Mouse (Mus musculus) hindbrain, embryonic 11.5 days (tissue): ENCODE data around the gene Inf2. TPM values are rescaled to one million over a fixed set of nuclear protein-coding genes. Genes with fewer than 3 reads are reported as not detected.

Source experiments
- ATAC-seq: fragments of 200-750 bp; cut with Nextera tagmentation; 2 replicates; pipeline ENCODE4 v1.8.0; 2017; ENCODE audit warnings: mild to moderate bottlenecking, moderate TSS enrichment, moderate library complexity; ENCODE audit not compliant: low FRiP score
- DNase-seq: peaks from one replicate; pipeline ENCODE4 v3.0.0-alpha.2; 2015; ENCODE audit warnings: low spot score
- H3K27ac ChIP-seq: fragments of 300-500 bp; sonication (generic); 2 replicates; pipeline ENCODE4 v1.5.1; 2014; ENCODE audit warnings: mild to moderate bottlenecking, low read depth, low read length
- H3K27me3 ChIP-seq: fragments of 300-500 bp; sonication (generic); 2 replicates; pipeline ENCODE4 v1.6.1; 2014; ENCODE audit warnings: mild to moderate bottlenecking, low read length, moderate library complexity, mixed read lengths; ENCODE audit not compliant: control insufficient read depth, insufficient read depth
- H3K36me3 ChIP-seq: fragments of 300-500 bp; sonication (generic); 2 replicates; pipeline ENCODE4 v1.6.1; 2014; ENCODE audit warnings: mild to moderate bottlenecking, low read length, moderate library complexity, mixed read lengths; ENCODE audit not compliant: control insufficient read depth, insufficient read depth
- H3K4me1 ChIP-seq: fragments of 300-500 bp; sonication (generic); replicated peaks from 2 replicates; pipeline ENCODE4 v1.6.1; 2014; ENCODE audit warnings: low read length, mixed read lengths; ENCODE audit not compliant: control insufficient read depth, insufficient read depth
- H3K4me2 ChIP-seq: fragments of 300-500 bp; sonication (generic); replicated peaks from 2 replicates; pipeline ENCODE4 v1.6.1; 2014; ENCODE audit warnings: mild to moderate bottlenecking, low read depth, low read length
- H3K4me3 ChIP-seq: fragments of 300-500 bp; sonication (generic); 2 replicates; pipeline ENCODE4 v1.5.1; 2014; ENCODE audit warnings: low read depth, low read length
- H3K9ac ChIP-seq: fragments of 300-500 bp; sonication (generic); 2 replicates; pipeline ENCODE4 v1.6.1; 2014; ENCODE audit warnings: low read depth, low read length
- H3K9me3 ChIP-seq: fragments of 300-500 bp; sonication (generic); 2 replicates; pipeline ENCODE4 v1.6.1; 2016; ENCODE audit warnings: low read length; ENCODE audit not compliant: control insufficient read depth
- WGBS: fragments of 180-500 bp; shearing (Covaris S2); extraction: QIAGEN DNeasy Blood & Tissue Kit; methylation state at CpG from one replicate; pipeline ENCODE4 v1.1.7; 2014; 5-methylcytosine and 5-hydroxymethylcytosine counted together
- polyA plus RNA-seq: library from polyadenylated mRNA; unstranded; fragments of >200 nt; fragmentation: Nextera tagmentation; extraction: Ambion mirVana; gene quantifications from 2 replicates; pipeline ENCODE4 v1.2.1, GENCODE M21; 2014

The Inf2 gene
- polyA plus RNA-seq, 1 experiment from 2014 or later, result 1.2 TPM

- Histone ChIP-seq H3K27me3 (no peaks in the 10 kb centered on the region), H3K9ac (no peak overlapping the region), H3K36me3 (no peaks in the 10 kb centered on the region), H3K4me1 (no peaks in the 10 kb centered on the region), H3K9me3 (no peaks in the 10 kb centered on the region), H3K4me3 (no peak overlapping the region), H3K27ac (no peak overlapping the region), H3K4me2 (no peak overlapping the region)
- WGBS, result 87% methylated on average over 5 of the region's 5 CpGs
- ATAC-seq (no peak), DNase-seq (no peak)
These were observed 42.2 kb downstream of the Inf2 start for GRCm38 (mm10) chr12:112630796-112631195.

GRCm38 (mm10) chr12:112631472-112631871 is 42.9 kb downstream of the Inf2 start:
- no peak overlapping the region for H3K9ac ChIP-seq
- H3K27ac ChIP-seq, result no peak overlapping the region
- ATAC-seq, result no peak
- no peaks in the 10 kb centered on the region for H3K4me1 ChIP-seq
- no peaks in the 10 kb centered on the region for H3K36me3 ChIP-seq
- H3K4me2 ChIP-seq, result no peak overlapping the region
- H3K9me3 ChIP-seq, result no peaks in the 10 kb centered on the region
- no peak for DNase-seq
- WGBS, result 81% methylated on average over 1 of the region's 1 CpGs
- no peak overlapping the region for H3K4me3 ChIP-seq
- H3K27me3 ChIP-seq, result no peaks in the 10 kb centered on the region

- H3K4me3 ChIP-seq, result no peak overlapping the region
- DNase-seq (no peak), ATAC-seq (no peak)
- WGBS, result 71% methylated on average over 11 of the region's 11 CpGs
- H3K36me3 ChIP-seq, result no peaks in the 10 kb centered on the region
- H3K27ac ChIP-seq, result no peak overlapping the region
- no peaks in the 10 kb centered on the region for H3K27me3 ChIP-seq
- no peaks in the 10 kb centered on the region for H3K4me1 ChIP-seq
- no peaks in the 10 kb centered on the region for H3K9me3 ChIP-seq
- H3K4me2 ChIP-seq, result no peak overlapping the region
- H3K9ac ChIP-seq, result no peak overlapping the region
These were observed 43.6 kb downstream of the Inf2 start for GRCm38 (mm10) chr12:112632084-112632777.

GRCm38 (mm10) chr12:112632907-112633306 is 44.3 kb downstream of the Inf2 start:
- no peak for DNase-seq
- no peaks in the 10 kb centered on the region for H3K4me1 ChIP-seq
- H3K4me2 ChIP-seq, result no peak overlapping the region
- ATAC-seq, result no peak
- no peaks in the 10 kb centered on the region for H3K27me3 ChIP-seq
- no peak overlapping the region for H3K4me3 ChIP-seq
- no peaks in the 10 kb centered on the region for H3K36me3 ChIP-seq
- no peaks in the 10 kb centered on the region for H3K9me3 ChIP-seq
- 82% methylated on average over 5 of the region's 5 CpGs for WGBS
- H3K27ac ChIP-seq, result no peak overlapping the region
- H3K9ac ChIP-seq, result no peak overlapping the region

GRCm38 (mm10) chr12:112633686-112634085 is 45.1 kb downstream of the Inf2 start:
- no peaks in the 10 kb centered on the region for H3K4me1 ChIP-seq
- H3K4me2 ChIP-seq, result no peak overlapping the region
- no peaks in the 10 kb centered on the region for H3K27me3 ChIP-seq
- no peak overlapping the region for H3K4me3 ChIP-seq
- no peaks in the 10 kb centered on the region for H3K36me3 ChIP-seq
- WGBS, result 69% methylated on average over 9 of the region's 9 CpGs
- H3K9me3 ChIP-seq, result no peaks in the 10 kb centered on the region
- H3K9ac ChIP-seq, result no peak overlapping the region
- no peak overlapping the region for H3K27ac ChIP-seq
- DNase-seq, result no peak
- no peak for ATAC-seq

GRCm38 (mm10) chr12:112639526-112639925 is 50.9 kb downstream of the Inf2 start:
- Histone ChIP-seq H3K27ac (no peak overlapping the region), H3K27me3 (no peaks in the 10 kb centered on the region), H3K4me2 (no peak overlapping the region), H3K9ac (no peak overlapping the region), H3K9me3 (no peaks in the 10 kb centered on the region), H3K4me1 (no peaks in the 10 kb centered on the region; the same call in 1 of the 2 replicates), H3K4me3 (no peak overlapping the region), H3K36me3 (no peaks in the 10 kb centered on the region)
- DNase-seq (no peak), ATAC-seq (no peak)
- 87% methylated on average over 10 of the region's 10 CpGs for WGBS

- Histone ChIP-seq H3K4me2 (no peak overlapping the region), H3K27ac (no peak overlapping the region), H3K27me3 (no peaks in the 10 kb centered on the region), H3K9ac (no peak overlapping the region), H3K36me3 (0 out of 2 replicates have a peak, but pooled peaks cover 3% of the 10 kb centered on the region), H3K4me3 (no peak overlapping the region), H3K9me3 (no peaks in the 10 kb centered on the region), H3K4me1 (peaks cover 4% of the 10 kb centered on the region)
- DNase-seq (no peak), ATAC-seq (no peak)
- 92% methylated on average over 6 of the region's 6 CpGs for WGBS
These were observed 54.5 kb downstream of the Inf2 start for GRCm38 (mm10) chr12:112643126-112643525.

GRCm38 (mm10) chr12:112644180-112644854 is 55.7 kb downstream of the Inf2 start, which contains the start of gene Siva1:
Siva1 (plus strand) TSS chr12:112644679.
- H3K4me3 ChIP-seq, result peak within 1 kb of the TSS; percentile 71

More at GRCm38 (mm10) chr12:112644180-112644854, 55.7 kb downstream of the Inf2 start, which contains the start of gene Siva1:
- ATAC-seq, result peak; percentile 98
- peak within 1 kb of the TSS; percentile 77 for H3K27ac ChIP-seq
- no peaks in the 10 kb centered on the region for H3K9me3 ChIP-seq
- H3K4me1 ChIP-seq, result peaks cover 4% of the 10 kb centered on the region
- 0 out of 2 replicates have a peak, but pooled peaks cover 9% of the 10 kb centered on the region for H3K36me3 ChIP-seq
- H3K27me3 ChIP-seq, result no peaks in the 10 kb centered on the region
- H3K4me2 ChIP-seq, result peak within 1 kb of the TSS; percentile 84
- peak within 1 kb of the TSS; percentile 78 for H3K9ac ChIP-seq
- WGBS, result 2% methylated on average over 40 of the region's 46 CpGs
- DNase-seq, result peak; percentile 98
